Mouse (Mus musculus) liver, adult (tissue): ENCODE data around the gene Vps25.

Experiments
- GATA4 ChIP-seq: IDR thresholded peaks from 2 replicates; pipeline ENCODE4 v1.6.1; 2014; ENCODE audit warnings: mild to moderate bottlenecking, low read length; ENCODE audit not compliant: insufficient replicate concordance

The Vps25 gene

GRCm38 (mm10) chr11:101278223-101279192 is 25.0 kb downstream of the Vps25 start, which contains the start of the genes Cntd1 and Coa3:
Gene Cntd1, plus strand, starts transcription at chr11:101279012.
Gene Coa3, minus strand, starts transcription at chr11:101279114.
- no peak for TF ChIP-seq GATA4

- no peak for TF ChIP-seq GATA4
Measured at GRCm38 (mm10) chr11:101279193-101279569, 25.7 kb downstream of the Vps25 start.

- TF ChIP-seq GATA4: no peak
Measured at GRCm38 (mm10) chr11:101280837-101281236, 27.3 kb downstream of the Vps25 start.

- no peak for TF ChIP-seq GATA4
Measured at GRCm38 (mm10) chr11:101282896-101283295, 29.4 kb downstream of the Vps25 start.

- no peak for TF ChIP-seq GATA4
Measured at GRCm38 (mm10) chr11:101283805-101284204, 30.3 kb downstream of the Vps25 start.

- TF ChIP-seq GATA4: no peak
Measured at GRCm38 (mm10) chr11:101287306-101287705, 33.8 kb downstream of the Vps25 start.

- TF ChIP-seq GATA4: no peak
Measured at GRCm38 (mm10) chr11:101291231-101291630, 37.7 kb downstream of the Vps25 start.

- no peak for TF ChIP-seq GATA4
Measured at GRCm38 (mm10) chr11:101295191-101295590, 41.7 kb downstream of the Vps25 start.

- TF ChIP-seq GATA4: no peak
Measured at GRCm38 (mm10) chr11:101300881-101301280, 47.4 kb downstream of the Vps25 start.

GRCm38 (mm10) chr11:101301299-101302003 is 47.9 kb downstream of the Vps25 start:
- TF ChIP-seq GATA4: no peak

- TF ChIP-seq GATA4: no peak
Measured at GRCm38 (mm10) chr11:101302004-101302798, 48.7 kb downstream of the Vps25 start, which contains the start of gene Becn1. Gene Becn1, minus strand, starts transcription at chr11:101302286.

- no peak for TF ChIP-seq GATA4
Measured at GRCm38 (mm10) chr11:101307744-101308143, 54.2 kb downstream of the Vps25 start.
